ENCODE assay signal across 8 mouse cellular contexts in the genomic region with DNA sequence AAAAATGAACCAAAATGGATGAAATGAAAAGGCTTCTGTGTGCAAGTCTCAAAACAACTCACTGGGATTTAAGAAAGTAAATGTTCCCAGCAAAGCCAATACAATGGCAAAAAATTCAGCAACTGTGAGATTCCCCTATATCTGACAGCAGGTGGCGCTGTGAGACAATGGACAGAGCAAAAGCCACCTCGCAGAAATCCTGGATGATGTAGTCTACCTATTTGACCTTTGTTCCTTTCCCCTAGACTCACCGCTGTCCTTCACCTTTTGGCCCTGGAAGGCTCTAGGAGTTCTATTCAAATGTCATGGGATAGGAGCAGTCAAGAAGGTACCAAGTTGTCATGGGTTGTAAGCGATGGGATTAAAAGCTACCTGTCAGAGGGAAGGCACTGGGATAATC.
DNase-seq lines count a peak whose midpoint lies in the region; ATAC-seq and TF ChIP-seq lines count a peak whose summit lies in the region.

No protein-coding gene starts in this region.

- no peak overlapping the region for H3K9ac ChIP-seq in kidney, embryonic 15.5 days

- POLR2A ChIA-PET in Patski (lab: Charles Lee) = no interaction called here

- TF ChIP-seq CTCF in Patski (IDR thresholded peaks at IDR 0.05) = peak; percentile 86

- no peaks in the 10 kb centered on the region for H3K9me3 ChIP-seq in kidney, embryonic 15.5 days (replicated peaks)
- no peaks in the 10 kb centered on the region for H3K9me3 ChIP-seq in limb, embryonic 10.5 days (replicated peaks)

- WGBS in kidney, embryonic 15.5 days = 17% methylated on average over 4 of the region's 4 CpGs
- 21% methylated on average over 4 of the region's 4 CpGs for WGBS in limb, embryonic 10.5 days

- DNase-seq in kidney, adult 18-20 months = peak; percentile 52
- DNase-seq in Patski (ENCODE audit: low read depth, low spot score) = no peak
- peak; percentile 79 to 86 for DNase-seq in cerebellum, postnatal 10 days
- DNase-seq in heart, postnatal 10 days = peak; percentile 57 to 74
- DNase-seq in limb, embryonic 10.5 days (ENCODE audit: low spot score) = peak; percentile 69
- peak; percentile 49 for DNase-seq in retina, postnatal 7 days (ENCODE audit: low read depth, low spot score)

- intact Hi-C loops in heart, postnatal 10 days (cut with DNase I) = loop anchor here (1.0 to 5.0 kb wide), 4 partner anchors 78 to 529 kb away; no protein-coding TSS in a partner anchor

- H3K4me1 ChIP-seq in kidney, embryonic 15.5 days = no peaks in the 10 kb centered on the region
- peaks cover 18% of the 10 kb centered on the region for H3K4me1 ChIP-seq in limb, embryonic 10.5 days

- H3K27ac ChIP-seq in kidney, embryonic 15.5 days = no peak overlapping the region
- H3K27ac ChIP-seq in limb, embryonic 10.5 days = no peak overlapping the region

- ATAC-seq in kidney, embryonic 15.5 days (replicated peaks; ENCODE audit: low FRiP score) = no peak
- ATAC-seq in Patski = no peak
- no peak for ATAC-seq in activated CD4-positive, CD25-positive, alpha-beta regulatory T cell, adult 4 months

- no peaks in the 10 kb centered on the region for H3K36me3 ChIP-seq in kidney, embryonic 15.5 days
- H3K36me3 ChIP-seq in limb, embryonic 10.5 days = no peaks in the 10 kb centered on the region

- H3K27me3 ChIP-seq in kidney, embryonic 15.5 days = no peaks in the 10 kb centered on the region
- peaks cover 46% of the 10 kb centered on the region for H3K27me3 ChIP-seq in Patski
- H3K27me3 ChIP-seq in limb, embryonic 10.5 days (ENCODE audit: low read depth, poor library complexity, severe bottlenecking) = peaks cover 14% of the 10 kb centered on the region

- in situ Hi-C loops in Patski (cut with MboI; ENCODE audit: low pct_unique_long_range_greater_than_20kb) = loop anchor here (5.0 to 10.0 kb wide), 2 partner anchors 317 to 535 kb away; a partner anchor contains a TSS

- CTCF ChIA-PET in Patski (lab: Charles Lee) = interaction anchor here (0.9 to 2.6 kb wide), 4 partner anchors 10 to 319 kb away, joined by 3 to 11 read pairs (median 4); no protein-coding TSS in a partner anchor

- no peak overlapping the region for H3K4me2 ChIP-seq in kidney, embryonic 15.5 days

- H3K4me3 ChIP-seq in kidney, embryonic 15.5 days (replicated peaks) = no peak overlapping the region
- no peak overlapping the region for H3K4me3 ChIP-seq in limb, embryonic 10.5 days
